Mouse (Mus musculus): ENCODE measurements around the gene Rhbdl1. TPM values are rescaled to one million over a fixed set of nuclear protein-coding genes. Genes with fewer than 3 reads are reported as not detected.

Rhbdl1 gene
- polyA plus RNA-seq, 1 experiment from 2014 or later: 51.3 TPM

DNA sequence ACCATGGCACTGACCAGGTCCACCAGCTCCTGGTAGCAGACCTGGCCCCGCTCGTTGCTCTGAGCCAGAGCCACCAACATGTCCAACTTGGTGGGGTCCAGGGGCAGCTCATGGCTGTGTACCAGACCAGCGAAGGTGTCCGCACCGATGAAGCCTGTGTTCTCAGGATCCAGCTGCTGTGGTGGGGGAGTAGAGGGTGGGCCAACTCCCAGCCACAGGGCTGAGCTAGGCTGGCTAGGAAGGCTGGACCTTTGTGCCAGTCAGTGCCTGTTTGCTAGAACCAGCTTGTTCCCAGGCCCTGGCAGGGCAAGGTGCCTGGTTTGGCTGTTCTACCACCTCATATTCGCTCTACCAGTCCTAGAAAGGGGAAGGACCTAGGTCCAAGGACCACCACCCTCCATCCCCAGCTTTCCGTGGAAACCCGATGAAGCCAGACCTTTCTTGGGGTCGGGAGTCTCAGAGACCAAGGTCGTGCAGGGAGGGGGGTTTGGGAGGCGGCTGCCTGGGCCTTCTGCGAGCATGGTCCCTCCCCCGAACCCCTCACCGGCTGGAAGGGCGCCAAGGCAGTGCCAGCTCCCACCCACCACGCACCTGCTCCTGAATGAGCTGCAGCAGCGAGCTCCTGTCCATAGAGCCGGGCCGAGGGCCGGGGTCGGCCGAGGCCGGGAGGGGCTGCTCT is 559 bp downstream of the Rhbdl1 start:
- Histone ChIP-seq H3K4me3 (replicated peaks; ENCODE audit: low read length) (peak overlapping the region; percentile 50), H3K27ac (peak overlapping the region; percentile 89), H3K9me3 (ENCODE audit: control insufficient read depth, low read length) (no peaks in the 10 kb centered on the region), H3K36me3 (replicated peaks; ENCODE audit: control insufficient read depth, insufficient read depth) (peaks cover 42% of the 10 kb centered on the region), H3K27me3 (ENCODE audit: control insufficient read depth, insufficient read depth, low read length) (no peaks in the 10 kb centered on the region), H3K4me2 (replicated peaks) (peak overlapping the region; percentile 96), H3K4me1 (replicated peaks; ENCODE audit: control insufficient read depth, insufficient read depth, low read length) (peaks cover 56% of the 10 kb centered on the region), H3K9ac (peak overlapping the region; percentile 81)
- ATAC-seq (ENCODE audit: low FRiP score): no peak; the same call in 1 of the 2 replicates
- no peak for DNase-seq (ENCODE audit: low spot score)
- WGBS: 19% methylated on average over 23 of the region's 23 CpGs

DNA sequence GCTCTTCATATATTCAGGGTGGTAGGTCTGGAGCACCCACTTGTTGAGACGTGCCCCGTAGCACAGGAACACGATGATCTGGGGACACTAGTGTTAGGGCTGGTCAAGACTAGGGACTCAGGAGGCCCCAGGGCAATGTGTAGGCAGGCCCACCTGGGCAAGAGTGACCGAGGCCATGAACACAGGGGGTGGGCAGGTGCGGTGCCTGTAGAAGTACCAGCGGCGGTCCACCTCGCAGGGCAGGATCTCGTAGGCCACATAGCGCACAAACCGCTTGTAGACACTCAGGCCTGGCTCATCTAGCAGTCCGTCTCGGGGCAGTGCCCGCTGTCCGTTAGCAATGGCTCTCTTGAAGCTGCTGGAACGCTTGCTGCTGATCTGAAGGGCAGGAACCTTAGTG is 1.3 kb downstream of the Rhbdl1 start:
- H3K27me3 ChIP-seq (ENCODE audit: control insufficient read depth, insufficient read depth, low read length): no peaks in the 10 kb centered on the region
- H3K9me3 ChIP-seq (ENCODE audit: control insufficient read depth, low read length): no peaks in the 10 kb centered on the region
- ATAC-seq (ENCODE audit: low FRiP score) (no peak), DNase-seq (ENCODE audit: low spot score) (no peak)
- H3K4me3 ChIP-seq (replicated peaks; ENCODE audit: low read length): no peak overlapping the region
- peaks cover 42% of the 10 kb centered on the region for H3K36me3 ChIP-seq (replicated peaks; ENCODE audit: control insufficient read depth, insufficient read depth)
- WGBS: 89% methylated on average over 16 of the region's 16 CpGs
- H3K9ac ChIP-seq: peak overlapping the region; percentile 81; the same call in 1 of the 2 replicates
- peak overlapping the region; percentile 96 for H3K4me2 ChIP-seq (replicated peaks)
- H3K27ac ChIP-seq: 0 out of 2 replicates have a peak overlapping the region, but pooled peaks have one; percentile 89
- H3K4me1 ChIP-seq (replicated peaks; ENCODE audit: control insufficient read depth, insufficient read depth, low read length): peaks cover 63% of the 10 kb centered on the region

DNA sequence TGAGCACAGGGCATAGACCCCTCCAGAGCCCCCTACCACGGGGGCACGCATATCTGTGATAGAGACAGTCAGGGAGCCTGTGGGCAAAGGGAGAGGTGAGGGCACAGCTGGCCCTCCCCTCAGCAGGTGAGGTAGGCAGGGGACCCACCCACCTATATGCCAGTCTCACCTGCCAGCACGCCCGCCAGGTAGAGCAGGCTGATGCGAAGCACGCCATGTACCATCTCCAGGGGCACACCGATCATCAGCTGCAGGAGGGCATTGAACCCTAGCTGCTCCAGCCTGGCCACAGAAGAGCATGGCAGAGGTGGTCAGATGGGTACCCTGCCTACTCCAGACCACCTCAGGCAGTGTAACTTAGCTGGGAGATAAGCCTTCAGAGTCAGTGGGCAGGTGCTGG is 1.8 kb downstream of the Rhbdl1 start:
- ATAC-seq (ENCODE audit: low FRiP score): no peak
- 95% methylated on average over 7 of the region's 7 CpGs for WGBS
- H3K9me3 ChIP-seq (ENCODE audit: control insufficient read depth, low read length): no peaks in the 10 kb centered on the region
- no peaks in the 10 kb centered on the region for H3K27me3 ChIP-seq (ENCODE audit: control insufficient read depth, insufficient read depth, low read length)
- H3K36me3 ChIP-seq (replicated peaks; ENCODE audit: control insufficient read depth, insufficient read depth): peaks cover 42% of the 10 kb centered on the region
- DNase-seq (ENCODE audit: low spot score): no peak
- H3K4me3 ChIP-seq (replicated peaks; ENCODE audit: low read length): no peak overlapping the region
- no peak overlapping the region for H3K9ac ChIP-seq
- peaks cover 68% of the 10 kb centered on the region for H3K4me1 ChIP-seq (replicated peaks; ENCODE audit: control insufficient read depth, insufficient read depth, low read length)
- H3K4me2 ChIP-seq (replicated peaks): peak overlapping the region; percentile 96
- no peak overlapping the region for H3K27ac ChIP-seq

DNA sequence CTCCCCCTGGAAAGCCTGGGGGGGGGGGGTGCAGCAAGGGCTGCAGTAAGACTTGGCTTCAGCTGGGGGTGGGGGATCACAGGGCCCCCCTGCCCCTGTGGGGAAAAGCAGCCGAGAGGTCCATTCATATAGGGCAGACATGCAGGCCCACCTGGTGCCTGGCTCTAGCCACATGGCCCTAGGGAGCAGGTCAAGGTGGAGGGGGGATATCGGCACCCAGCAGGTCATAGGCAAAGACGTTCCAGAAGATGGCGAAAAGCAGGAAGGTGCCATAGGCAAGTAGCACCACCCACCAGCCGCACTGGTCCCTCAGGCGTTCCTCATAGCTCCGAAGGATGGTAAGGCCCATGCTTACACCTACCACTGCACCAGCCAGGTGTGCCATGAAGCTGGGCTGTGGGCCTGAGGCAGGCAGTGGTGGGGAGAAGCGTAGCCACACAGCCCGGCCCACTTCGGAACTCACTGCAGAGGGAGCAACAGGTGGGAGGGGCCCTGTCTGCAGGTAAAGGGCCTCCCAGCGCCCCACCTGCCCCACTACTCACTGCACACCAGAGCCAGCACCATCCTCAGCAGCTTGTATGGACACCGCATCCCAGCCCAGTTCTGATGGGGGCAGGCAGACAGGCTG is 2.4 kb downstream of the Rhbdl1 start:
- Histone ChIP-seq H3K4me2 (replicated peaks) (peak overlapping the region; percentile 96), H3K36me3 (replicated peaks; ENCODE audit: control insufficient read depth, insufficient read depth) (peaks cover 41% of the 10 kb centered on the region), H3K9me3 (ENCODE audit: control insufficient read depth, low read length) (no peaks in the 10 kb centered on the region), H3K27me3 (ENCODE audit: control insufficient read depth, insufficient read depth, low read length) (no peaks in the 10 kb centered on the region), H3K4me3 (replicated peaks; ENCODE audit: low read length) (peak overlapping the region; percentile 89), H3K9ac (peak overlapping the region; percentile 86), H3K4me1 (replicated peaks; ENCODE audit: control insufficient read depth, insufficient read depth, low read length) (peaks cover 74% of the 10 kb centered on the region), H3K27ac (no peak overlapping the region)
- 90% methylated on average over 12 of the region's 12 CpGs for WGBS
- ATAC-seq (ENCODE audit: low FRiP score): no peak
- DNase-seq (ENCODE audit: low spot score): no peak

DNA sequence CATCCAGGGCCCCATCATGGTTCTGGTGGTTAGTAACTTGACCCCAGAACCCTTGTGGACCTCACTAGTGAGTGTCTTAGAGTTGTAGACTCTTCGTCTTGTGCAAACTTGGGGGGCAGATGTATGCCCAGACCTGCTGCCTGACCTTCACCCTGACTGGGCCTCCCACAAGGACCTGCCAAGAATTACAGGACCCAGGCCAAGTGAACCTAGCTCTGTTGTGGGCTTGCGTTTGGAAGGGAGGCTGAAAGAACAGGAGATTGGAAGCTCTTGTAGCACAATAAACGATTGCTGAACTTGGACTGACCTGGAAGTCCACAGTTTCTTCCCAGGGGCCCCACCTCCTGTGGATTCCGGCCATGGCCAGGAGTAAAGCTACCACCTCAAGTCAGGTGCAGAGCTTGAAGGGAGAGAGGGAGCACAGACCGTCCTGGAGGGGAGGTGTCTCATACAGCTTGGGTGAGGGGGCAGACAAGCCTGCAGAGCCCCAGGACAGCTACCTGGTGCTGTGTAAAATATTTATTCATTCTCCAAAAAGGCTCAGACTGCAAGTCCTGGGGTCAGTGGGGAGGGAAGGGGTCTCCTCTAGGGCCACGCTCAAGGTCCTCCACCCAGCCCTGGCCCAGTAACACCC is 3.0 kb downstream of the Rhbdl1 start:
- Histone ChIP-seq H3K9ac (peak overlapping the region; percentile 86), H3K4me1 (replicated peaks; ENCODE audit: control insufficient read depth, insufficient read depth, low read length) (peaks cover 77% of the 10 kb centered on the region), H3K9me3 (ENCODE audit: control insufficient read depth, low read length) (no peaks in the 10 kb centered on the region), H3K4me2 (replicated peaks) (peak overlapping the region; percentile 96), H3K27ac (peak overlapping the region; percentile 98), H3K36me3 (replicated peaks; ENCODE audit: control insufficient read depth, insufficient read depth) (peaks cover 35% of the 10 kb centered on the region), H3K4me3 (replicated peaks; ENCODE audit: low read length) (peak overlapping the region; percentile 89), H3K27me3 (ENCODE audit: control insufficient read depth, insufficient read depth, low read length) (no peaks in the 10 kb centered on the region)
- 48% methylated on average over 6 of the region's 6 CpGs for WGBS
- ATAC-seq (ENCODE audit: low FRiP score) (no peak), DNase-seq (ENCODE audit: low spot score) (no peak)

DNA sequence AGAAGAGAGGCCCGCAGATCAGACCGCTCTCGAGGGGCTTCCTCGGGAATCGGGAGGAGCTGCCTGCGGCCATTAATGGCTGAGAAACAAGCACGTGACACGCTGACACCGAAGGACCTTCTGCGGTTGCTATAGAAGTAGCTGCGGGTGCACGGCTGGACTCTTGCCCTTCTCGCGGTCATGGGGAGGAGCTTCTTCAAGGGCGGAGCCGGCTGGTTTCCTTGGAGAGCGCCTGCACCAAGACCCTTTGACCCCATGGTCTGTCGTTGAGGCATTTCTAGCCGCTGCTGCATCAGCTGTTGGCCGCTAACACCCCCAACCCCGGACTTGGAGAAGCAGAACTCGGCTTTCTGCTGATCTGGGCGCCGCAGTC is 3.8 kb downstream of the Rhbdl1 start, which contains the start of gene Stub1:
TSS of gene Stub1 (minus strand) at position 114 of the 373 bp plus-strand sequence.
- Histone ChIP-seq H3K27me3 (ENCODE audit: control insufficient read depth, insufficient read depth, low read length) (no peaks in the 10 kb centered on the region), H3K9me3 (ENCODE audit: control insufficient read depth, low read length) (no peaks in the 10 kb centered on the region), H3K4me3 (replicated peaks; ENCODE audit: low read length) (peak within 1 kb of the TSS; percentile 89), H3K36me3 (replicated peaks; ENCODE audit: control insufficient read depth, insufficient read depth) (peaks cover 28% of the 10 kb centered on the region), H3K27ac (peak within 1 kb of the TSS; percentile 98), H3K4me1 (replicated peaks; ENCODE audit: control insufficient read depth, insufficient read depth, low read length) (peaks cover 80% of the 10 kb centered on the region), H3K4me2 (replicated peaks) (peak within 1 kb of the TSS; percentile 96), H3K9ac (peak within 1 kb of the TSS; percentile 86)
- peak; percentile 54 for ATAC-seq (ENCODE audit: low FRiP score)
- WGBS: under 1% methylated on average over 24 of the region's 24 CpGs
- DNase-seq (ENCODE audit: low spot score): peak; percentile 84

DNA sequence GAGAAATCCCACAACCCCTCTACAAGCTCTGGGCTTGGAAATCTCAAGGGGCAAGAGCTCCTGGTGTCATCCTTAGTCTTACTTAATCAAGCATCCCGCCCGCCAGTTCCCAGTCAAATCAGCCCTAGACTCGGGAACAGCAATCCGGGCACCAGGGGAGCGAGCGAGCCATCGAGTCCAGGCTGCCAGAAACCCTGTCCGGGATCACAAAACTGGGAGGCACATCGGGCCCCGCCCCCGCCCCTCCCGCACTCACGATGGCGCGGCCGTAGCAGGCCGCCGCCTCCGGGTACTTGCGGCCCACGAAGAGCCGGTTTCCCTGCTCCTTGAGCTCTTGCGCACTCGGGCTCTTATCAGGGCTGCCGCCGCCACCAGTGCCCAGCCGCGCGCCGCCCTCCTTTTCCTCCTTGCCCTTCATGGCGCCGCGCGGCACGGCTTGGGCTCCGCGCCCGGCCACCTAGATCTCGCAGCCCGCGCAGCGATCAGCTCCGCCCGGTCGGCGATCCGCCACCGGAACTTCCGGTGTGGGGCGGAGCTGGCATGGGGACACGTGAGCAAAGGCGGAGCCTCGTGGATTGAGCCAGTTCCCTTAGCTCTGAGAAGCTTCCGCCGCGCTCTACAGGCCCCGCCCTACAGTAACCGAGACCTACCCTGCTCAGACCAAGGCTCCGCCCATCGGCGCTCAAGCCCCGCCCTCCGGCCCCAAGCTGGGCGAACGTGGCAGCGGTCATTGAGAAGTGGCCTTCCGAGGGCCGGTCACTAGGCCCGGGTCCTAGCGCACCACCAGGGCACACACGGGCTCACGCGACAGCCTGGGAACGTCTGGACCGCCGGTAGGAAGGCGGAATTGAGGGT is 4.4 kb downstream of the Rhbdl1 start:
- WGBS: under 1% methylated on average over 74 of the region's 77 CpGs
- ATAC-seq (ENCODE audit: low FRiP score): peak; percentile 91

DNA sequence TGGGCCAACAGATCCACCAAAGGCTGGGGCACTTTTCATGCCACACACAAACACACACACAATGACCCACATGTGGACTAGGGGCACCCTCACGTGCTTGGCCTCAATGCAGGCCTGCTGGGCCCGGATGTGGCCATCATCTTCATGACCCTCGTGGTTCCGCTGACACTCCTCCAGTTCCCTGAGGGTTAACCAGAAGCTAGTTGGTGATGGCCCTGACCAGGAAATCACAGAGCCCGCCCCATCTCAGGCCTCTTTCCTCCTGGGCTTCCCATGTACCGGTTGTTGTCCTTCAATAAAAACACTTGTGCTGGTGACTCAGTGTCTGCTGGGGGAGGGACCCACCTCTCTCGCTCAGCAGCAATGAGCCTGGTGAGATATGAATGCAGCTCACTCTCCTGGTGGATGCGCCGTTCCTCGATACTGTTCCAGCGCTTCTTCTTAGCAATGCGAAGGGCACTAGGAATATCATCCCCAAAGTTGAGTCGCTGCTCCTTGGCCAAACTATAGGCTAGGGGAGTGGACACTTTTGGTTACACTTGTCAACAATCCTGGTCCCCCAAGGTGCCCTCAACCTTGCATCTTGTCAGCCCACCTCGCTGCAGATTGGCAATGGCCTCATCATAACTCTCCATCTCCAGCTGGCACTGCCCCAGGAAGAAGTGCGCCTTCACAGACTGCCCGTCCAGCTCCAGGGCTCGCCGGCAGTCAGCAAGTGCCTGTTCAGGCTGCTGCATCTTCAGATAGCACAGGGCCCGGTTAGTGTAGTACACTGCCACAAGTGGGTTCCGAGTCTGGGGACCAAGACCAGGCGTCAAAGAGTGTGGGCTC is 5.4 kb downstream of the Rhbdl1 start:
- Histone ChIP-seq H3K9me3 (ENCODE audit: control insufficient read depth, low read length) (no peaks in the 10 kb centered on the region), H3K4me1 (replicated peaks; ENCODE audit: control insufficient read depth, insufficient read depth, low read length) (peaks cover 74% of the 10 kb centered on the region), H3K36me3 (replicated peaks; ENCODE audit: control insufficient read depth, insufficient read depth) (peaks cover 36% of the 10 kb centered on the region), H3K27me3 (ENCODE audit: control insufficient read depth, insufficient read depth, low read length) (no peaks in the 10 kb centered on the region), H3K27ac (peak overlapping the region; percentile 98), H3K4me2 (replicated peaks) (peak overlapping the region; percentile 96), H3K9ac (peak overlapping the region; percentile 86), H3K4me3 (replicated peaks; ENCODE audit: low read length) (peak overlapping the region; percentile 89)
- no peak for DNase-seq (ENCODE audit: low spot score)
- WGBS: 63% methylated on average over 21 of the region's 21 CpGs
- no peak for ATAC-seq (ENCODE audit: low FRiP score)

More for the DNA sequence above, 4.4 kb downstream of the Rhbdl1 start:
- Histone ChIP-seq H3K9ac (peak overlapping the region; percentile 86), H3K4me1 (replicated peaks; ENCODE audit: control insufficient read depth, insufficient read depth, low read length) (peaks cover 79% of the 10 kb centered on the region), H3K27ac (peak overlapping the region; percentile 98), H3K9me3 (ENCODE audit: control insufficient read depth, low read length) (no peaks in the 10 kb centered on the region), H3K4me2 (replicated peaks) (peak overlapping the region; percentile 96), H3K4me3 (replicated peaks; ENCODE audit: low read length) (peak overlapping the region; percentile 89), H3K36me3 (replicated peaks; ENCODE audit: control insufficient read depth, insufficient read depth) (peaks cover 29% of the 10 kb centered on the region), H3K27me3 (ENCODE audit: control insufficient read depth, insufficient read depth, low read length) (no peaks in the 10 kb centered on the region)
- peak; percentile 97 for DNase-seq (ENCODE audit: low spot score)

Measured in hindbrain, embryonic 14.5 days (tissue).